Mouse (Mus musculus) stomach, embryonic 14.5 days (tissue): ENCODE measurements at regions not wholly inside any gene's neighbourhood (a gene's known extent, or its start where the extent isn't known, plus 50 kb on each side); places are given as distances from the start of the nearest gene placed in this dataset.
A peak's percentile ranks its signal among the peaks of the same experiment; 100 is the strongest.

Experiments
- ATAC-seq: fragments of 200-750 bp; cut with Nextera tagmentation; 2 replicates; pipeline ENCODE4 v1.8.0; 2017; ENCODE audit warnings: low read depth, moderate TSS enrichment; ENCODE audit not compliant: insufficient number of reproducible peaks, insufficient read depth, low FRiP score
- H3K27ac ChIP-seq: fragments of 300-500 bp; sonication (generic); 2 replicates; pipeline ENCODE4 v1.5.1; 2014; ENCODE audit warnings: mild to moderate bottlenecking, low read length, moderate library complexity, mixed read lengths
- H3K27me3 ChIP-seq: fragments of 300-500 bp; sonication (generic); 2 replicates; pipeline ENCODE4 v1.6.1; 2014; ENCODE audit warnings: low read length, control low read depth, mixed read lengths; ENCODE audit not compliant: control insufficient read depth, insufficient read depth
- H3K36me3 ChIP-seq: fragments of 300-500 bp; sonication (generic); 2 replicates; pipeline ENCODE4 v1.6.1; 2014; ENCODE audit warnings: mild to moderate bottlenecking, control low read depth, low read length, moderate library complexity, mixed read lengths; ENCODE audit not compliant: control insufficient read depth, insufficient read depth
- H3K4me1 ChIP-seq: fragments of 300-500 bp; sonication (generic); 2 replicates; pipeline ENCODE4 v1.6.1; 2014; ENCODE audit warnings: low read length, control low read depth, mixed read lengths; ENCODE audit not compliant: control insufficient read depth, insufficient read depth
- H3K4me2 ChIP-seq: fragments of 300-500 bp; sonication (generic); replicated peaks from 2 replicates; pipeline ENCODE4 v1.6.1; 2014; ENCODE audit warnings: low read depth, low read length, control low read depth
- H3K4me3 ChIP-seq: fragments of 300-500 bp; sonication (generic); 2 replicates; pipeline ENCODE4 v1.5.1; 2014; ENCODE audit warnings: low read depth, low read length, control low read depth
- H3K9ac ChIP-seq: fragments of 300-500 bp; sonication (generic); replicated peaks from 2 replicates; pipeline ENCODE4 v1.6.1; 2014; ENCODE audit warnings: low read depth, mild to moderate bottlenecking, control low read depth, low read length, moderate library complexity, mixed read lengths
- H3K9me3 ChIP-seq: fragments of 300-500 bp; sonication (generic); 2 replicates; pipeline ENCODE4 v1.6.1; 2016; ENCODE audit warnings: low read depth, low read length, control low read depth; ENCODE audit not compliant: control insufficient read depth
- WGBS: fragments of 180-500 bp; shearing (Covaris S2); extraction: QIAGEN DNeasy Blood & Tissue Kit; methylation state at CpG from one replicate; pipeline ENCODE4 v1.1.7; 2014; 5-methylcytosine and 5-hydroxymethylcytosine counted together

DNA sequence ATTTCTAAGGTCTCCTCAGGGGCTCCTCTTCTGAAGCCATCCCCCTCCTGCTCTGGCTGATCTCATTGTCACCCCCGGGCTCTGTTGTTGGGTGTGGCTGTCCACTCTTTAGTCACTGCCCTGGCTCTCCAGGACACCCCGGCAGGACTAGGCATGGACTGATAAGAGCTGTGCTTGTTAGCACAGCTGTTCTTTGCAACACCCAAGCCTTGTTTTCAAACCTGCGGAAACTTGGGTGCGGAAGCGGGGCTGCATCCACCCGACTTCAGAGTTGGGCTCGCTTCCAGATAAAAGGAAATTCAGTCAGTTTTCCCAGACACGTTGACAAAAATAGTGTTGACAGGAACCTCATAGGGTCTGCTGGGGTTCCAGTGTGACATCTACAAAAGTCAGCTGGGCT lies 53.6 kb upstream of the Podxl start:
- no peak overlapping the region for H3K4me2 ChIP-seq
- 51% methylated on average over 8 of the region's 8 CpGs for WGBS
- H3K36me3 ChIP-seq, result no peaks in the 10 kb centered on the region
- no peak for ATAC-seq
- H3K4me3 ChIP-seq, result no peak overlapping the region
- no peak overlapping the region for H3K27ac ChIP-seq
- no peak overlapping the region for H3K9ac ChIP-seq
- no peaks in the 10 kb centered on the region for H3K4me1 ChIP-seq
- H3K9me3 ChIP-seq, result no peaks in the 10 kb centered on the region
- no peaks in the 10 kb centered on the region for H3K27me3 ChIP-seq

- ATAC-seq, result no peak
- H3K9ac ChIP-seq, result no peak overlapping the region
- H3K4me2 ChIP-seq, result no peak overlapping the region
- H3K4me3 ChIP-seq, result no peak overlapping the region
- H3K27me3 ChIP-seq, result no peaks in the 10 kb centered on the region
- H3K36me3 ChIP-seq, result no peaks in the 10 kb centered on the region
- no peak overlapping the region for H3K27ac ChIP-seq
- no peaks in the 10 kb centered on the region for H3K4me1 ChIP-seq
- no peaks in the 10 kb centered on the region for H3K9me3 ChIP-seq
- 52% methylated on average over 4 of the region's 4 CpGs for WGBS
These were observed 51.7 kb upstream of the Podxl start for GRCm38 (mm10) chr6:31615426-31615970.

DNA sequence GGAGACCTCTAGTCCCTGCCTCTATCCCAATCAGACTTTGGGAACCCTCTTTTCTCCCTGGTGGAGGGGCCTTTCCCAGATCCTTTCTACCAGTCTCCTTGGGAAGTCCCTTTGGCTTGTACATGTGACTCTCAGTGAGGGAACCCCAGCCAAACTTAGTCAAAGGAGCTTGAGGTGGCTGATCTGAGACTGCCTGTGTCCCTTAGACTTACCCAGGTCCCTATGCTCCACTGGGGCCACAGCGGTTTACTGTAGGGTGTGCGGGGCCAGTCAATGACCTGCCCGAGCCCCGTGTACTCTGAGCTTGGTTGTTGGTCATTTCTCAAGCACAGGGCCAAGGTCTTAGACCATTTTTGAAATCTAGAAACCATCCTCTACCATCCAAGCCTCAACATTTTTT lies 50.8 kb upstream of the Podxl start:
- H3K4me3 ChIP-seq, result no peak overlapping the region
- H3K9ac ChIP-seq, result no peak overlapping the region
- no peak for ATAC-seq
- H3K4me2 ChIP-seq, result no peak overlapping the region
- H3K9me3 ChIP-seq, result no peaks in the 10 kb centered on the region
- no peak overlapping the region for H3K27ac ChIP-seq
- H3K36me3 ChIP-seq, result no peaks in the 10 kb centered on the region
- no peaks in the 10 kb centered on the region for H3K4me1 ChIP-seq
- 82% methylated on average over 4 of the region's 4 CpGs for WGBS
- no peaks in the 10 kb centered on the region for H3K27me3 ChIP-seq

DNA sequence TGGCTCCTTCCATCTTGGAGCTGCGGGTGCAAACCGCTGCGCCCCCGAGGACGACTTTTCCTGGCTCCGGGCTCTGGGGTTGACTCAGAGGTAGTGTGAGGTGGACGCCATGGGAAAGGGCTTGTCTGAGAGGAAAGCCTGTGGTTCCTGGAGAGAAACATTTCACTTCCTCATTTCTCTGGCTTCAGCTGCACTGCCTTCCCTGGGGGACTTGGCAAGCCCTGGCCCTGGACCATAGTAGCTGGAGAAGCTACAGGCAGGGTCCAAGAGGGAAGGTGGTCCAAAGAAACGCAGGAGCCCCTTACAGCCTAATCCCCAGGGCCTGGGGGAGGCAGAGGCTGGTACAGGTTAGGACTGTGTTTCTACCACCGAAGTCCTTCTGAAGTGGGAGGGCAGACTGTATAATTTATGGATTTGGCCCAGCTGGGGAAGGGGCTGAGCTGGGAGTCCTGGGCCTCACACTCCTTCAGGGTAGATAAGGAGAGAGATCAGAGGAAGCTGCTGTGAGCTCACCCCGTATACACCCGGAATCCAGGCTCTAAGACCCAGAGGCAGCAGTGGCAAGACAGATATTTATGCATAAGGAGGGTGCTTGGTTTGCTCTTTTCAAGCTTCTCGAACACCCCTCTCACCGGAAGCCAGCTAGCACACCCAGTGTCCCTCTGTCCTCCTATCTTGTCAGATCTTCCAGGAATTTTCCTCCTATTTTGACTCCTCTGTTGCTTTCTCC lies 50.0 kb upstream of the Podxl start:
- no peak overlapping the region for H3K4me2 ChIP-seq
- 48% methylated on average over 13 of the region's 13 CpGs for WGBS
- H3K4me3 ChIP-seq, result no peak overlapping the region
- H3K27ac ChIP-seq, result peak overlapping the region; percentile 44
- no peaks in the 10 kb centered on the region for H3K4me1 ChIP-seq
- no peak overlapping the region for H3K9ac ChIP-seq
- H3K27me3 ChIP-seq, result no peaks in the 10 kb centered on the region
- peak; percentile 46; the same call in 1 of the 2 replicates for ATAC-seq
- no peaks in the 10 kb centered on the region for H3K36me3 ChIP-seq
- no peaks in the 10 kb centered on the region for H3K9me3 ChIP-seq
